Mouse (Mus musculus): ENCODE measurements at regions not wholly inside any gene's neighbourhood (a gene's known extent, or its start where the extent isn't known, plus 50 kb on each side); places are given as distances from the start of the nearest gene placed in this dataset.

GRCm38 (mm10) chr10:102763696-102764095 is 251.7 kb downstream of the Rassf9 start:
- no peak for ATAC-seq (ENCODE audit: low FRiP score)
- Histone ChIP-seq H3K27me3 (ENCODE audit: insufficient read depth, low read length) (no peaks in the 10 kb centered on the region), H3K4me2 (ENCODE audit: low read depth, low read length, poor library complexity, severe bottlenecking) (no peak overlapping the region), H3K9ac (replicated peaks; ENCODE audit: low read length, poor library complexity, severe bottlenecking) (no peak overlapping the region), H3K4me1 (ENCODE audit: insufficient read depth, low read length) (no peaks in the 10 kb centered on the region), H3K4me3 (ENCODE audit: low read depth, low read length) (no peak overlapping the region), H3K36me3 (ENCODE audit: insufficient read depth, low read length) (no peaks in the 10 kb centered on the region), H3K27ac (ENCODE audit: low read depth, low read length) (no peak overlapping the region), H3K9me3 (ENCODE audit: low read length) (no peaks in the 10 kb centered on the region)
- 81% methylated on average over 4 of the region's 4 CpGs for WGBS
- DNase-seq (ENCODE audit: low spot score), result no peak
- no peak for TF ChIP-seq CTCF (IDR thresholded peaks at IDR 0.05)

GRCm38 (mm10) chr10:102762378-102762777 is 250.4 kb downstream of the Rassf9 start:
- Histone ChIP-seq H3K4me1 (ENCODE audit: insufficient read depth, low read length) (no peaks in the 10 kb centered on the region), H3K27me3 (ENCODE audit: insufficient read depth, low read length) (no peaks in the 10 kb centered on the region), H3K27ac (ENCODE audit: low read depth, low read length) (no peak overlapping the region), H3K9me3 (ENCODE audit: low read length) (no peaks in the 10 kb centered on the region), H3K4me2 (ENCODE audit: low read depth, low read length, poor library complexity, severe bottlenecking) (no peak overlapping the region), H3K9ac (replicated peaks; ENCODE audit: low read length, poor library complexity, severe bottlenecking) (no peak overlapping the region), H3K4me3 (ENCODE audit: low read depth, low read length) (no peak overlapping the region), H3K36me3 (ENCODE audit: insufficient read depth, low read length) (no peaks in the 10 kb centered on the region)
- DNase-seq (ENCODE audit: low spot score) (no peak), ATAC-seq (ENCODE audit: low FRiP score) (no peak)
- WGBS, result 83% methylated on average over 2 of the region's 2 CpGs
- no peak for TF ChIP-seq CTCF (IDR thresholded peaks at IDR 0.05)

GRCm38 (mm10) chr10:102735207-102735606 is 223.2 kb downstream of the Rassf9 start:
- H3K9ac ChIP-seq (replicated peaks; ENCODE audit: low read length, poor library complexity, severe bottlenecking), result no peak overlapping the region
- ATAC-seq (ENCODE audit: low FRiP score) (no peak), DNase-seq (ENCODE audit: low spot score) (peak; percentile 64)
- no peak overlapping the region for H3K4me3 ChIP-seq (ENCODE audit: low read depth, low read length)
- H3K27me3 ChIP-seq (ENCODE audit: insufficient read depth, low read length), result no peaks in the 10 kb centered on the region
- no peak overlapping the region for H3K4me2 ChIP-seq (ENCODE audit: low read depth, low read length, poor library complexity, severe bottlenecking)
- peak; percentile 63 for TF ChIP-seq CTCF (IDR thresholded peaks at IDR 0.05)
- no peaks in the 10 kb centered on the region for H3K4me1 ChIP-seq (ENCODE audit: insufficient read depth, low read length)
- no peaks in the 10 kb centered on the region for H3K9me3 ChIP-seq (ENCODE audit: low read length)
- 61% methylated on average over 3 of the region's 3 CpGs for WGBS
- H3K36me3 ChIP-seq (ENCODE audit: insufficient read depth, low read length), result no peaks in the 10 kb centered on the region
- H3K27ac ChIP-seq (ENCODE audit: low read depth, low read length), result no peak overlapping the region

GRCm38 (mm10) chr10:102732420-102732819 is 220.4 kb downstream of the Rassf9 start:
- Histone ChIP-seq H3K4me3 (ENCODE audit: low read depth, low read length) (no peak overlapping the region), H3K9ac (replicated peaks; ENCODE audit: low read length, poor library complexity, severe bottlenecking) (no peak overlapping the region), H3K27me3 (ENCODE audit: insufficient read depth, low read length) (no peaks in the 10 kb centered on the region), H3K36me3 (ENCODE audit: insufficient read depth, low read length) (no peaks in the 10 kb centered on the region), H3K4me2 (ENCODE audit: low read depth, low read length, poor library complexity, severe bottlenecking) (no peak overlapping the region), H3K9me3 (ENCODE audit: low read length) (no peaks in the 10 kb centered on the region), H3K4me1 (ENCODE audit: insufficient read depth, low read length) (no peaks in the 10 kb centered on the region), H3K27ac (ENCODE audit: low read depth, low read length) (no peak overlapping the region)
- ATAC-seq (ENCODE audit: low FRiP score) (no peak), DNase-seq (ENCODE audit: low spot score) (no peak)
- 84% methylated on average over 6 of the region's 6 CpGs for WGBS
- TF ChIP-seq CTCF (IDR thresholded peaks at IDR 0.05), result no peak

- Histone ChIP-seq H3K27ac (ENCODE audit: low read depth, low read length) (no peak overlapping the region), H3K27me3 (ENCODE audit: insufficient read depth, low read length) (no peaks in the 10 kb centered on the region), H3K9ac (replicated peaks; ENCODE audit: low read length, poor library complexity, severe bottlenecking) (no peak overlapping the region), H3K4me3 (ENCODE audit: low read depth, low read length) (no peak overlapping the region), H3K4me1 (ENCODE audit: insufficient read depth, low read length) (no peaks in the 10 kb centered on the region), H3K9me3 (ENCODE audit: low read length) (no peaks in the 10 kb centered on the region), H3K4me2 (ENCODE audit: low read depth, low read length, poor library complexity, severe bottlenecking) (no peak overlapping the region), H3K36me3 (ENCODE audit: insufficient read depth, low read length) (no peaks in the 10 kb centered on the region)
- ATAC-seq (ENCODE audit: low FRiP score) (no peak), DNase-seq (ENCODE audit: low spot score) (no peak)
- no peak for TF ChIP-seq CTCF (IDR thresholded peaks at IDR 0.05)
- WGBS, result 75% methylated on average over 2 of the region's 2 CpGs
Measured at GRCm38 (mm10) chr10:102712263-102712662, 200.2 kb downstream of the Rassf9 start.

GRCm38 (mm10) chr10:102705848-102706247 is 193.8 kb downstream of the Rassf9 start:
- Histone ChIP-seq H3K27ac (ENCODE audit: low read depth, low read length) (no peak overlapping the region), H3K9me3 (ENCODE audit: low read length) (no peaks in the 10 kb centered on the region), H3K4me1 (ENCODE audit: insufficient read depth, low read length) (no peaks in the 10 kb centered on the region), H3K4me2 (ENCODE audit: low read depth, low read length, poor library complexity, severe bottlenecking) (no peak overlapping the region), H3K4me3 (ENCODE audit: low read depth, low read length) (no peak overlapping the region), H3K36me3 (ENCODE audit: insufficient read depth, low read length) (no peaks in the 10 kb centered on the region), H3K27me3 (ENCODE audit: insufficient read depth, low read length) (no peaks in the 10 kb centered on the region), H3K9ac (replicated peaks; ENCODE audit: low read length, poor library complexity, severe bottlenecking) (no peak overlapping the region)
- 96% methylated on average over 3 of the region's 3 CpGs for WGBS
- DNase-seq (ENCODE audit: low spot score) (no peak), ATAC-seq (ENCODE audit: low FRiP score) (no peak)
- TF ChIP-seq CTCF (IDR thresholded peaks at IDR 0.05), result no peak

Data from midbrain, postnatal 0 days (tissue).